Mouse (Mus musculus): ENCODE measurements at regions not wholly inside any gene's neighbourhood (a gene's known extent, or its start where the extent isn't known, plus 50 kb on each side); places are given as distances from the start of the nearest gene placed in this dataset.

DNA sequence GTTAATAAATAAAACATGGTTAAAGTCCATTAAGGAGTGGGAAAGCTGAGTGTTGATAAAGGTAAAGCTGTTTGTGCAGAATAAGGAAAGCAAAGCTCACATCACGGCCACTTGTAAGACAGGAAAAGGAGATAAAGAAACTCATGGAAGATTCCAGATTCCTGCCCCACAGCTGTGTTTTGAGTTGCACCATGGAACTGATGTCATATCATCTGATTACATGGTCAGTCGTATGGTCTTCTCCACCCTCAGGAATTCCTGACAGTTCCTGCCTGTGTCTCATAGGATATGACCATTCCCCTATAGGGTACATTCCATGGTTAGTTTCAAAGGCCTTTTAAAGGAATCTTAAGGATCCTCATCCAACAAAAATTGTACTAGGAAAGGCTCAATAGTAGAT is 120.6 kb upstream of the Cited2 start:
- WGBS: 57% methylated on average over 2 of the region's 2 CpGs
- no peaks in the 10 kb centered on the region for H3K9me3 ChIP-seq

DNA sequence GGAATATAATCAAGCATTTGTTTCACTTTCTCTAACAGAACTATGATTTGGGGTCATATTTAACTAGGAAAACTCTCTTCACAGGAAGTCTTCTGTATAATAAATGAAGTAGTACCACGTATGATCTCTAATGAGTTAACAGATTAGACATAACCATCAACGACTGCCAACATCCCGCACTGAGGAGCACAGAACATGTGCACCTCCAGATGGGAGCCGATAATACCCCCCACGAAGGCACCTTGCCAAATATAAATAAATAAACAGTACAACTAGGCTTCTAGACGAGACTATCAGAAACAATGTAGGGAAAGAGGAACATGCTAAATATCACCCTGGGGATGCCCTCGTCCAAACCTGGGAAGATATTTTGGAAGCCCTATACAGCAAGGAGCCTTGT is 114.8 kb upstream of the Cited2 start:
- Histone ChIP-seq H3K4me1 (no peaks in the 10 kb centered on the region), H3K4me3 (no peak overlapping the region), H3K27me3 (no peaks in the 10 kb centered on the region), H3K9ac (no peak overlapping the region), H3K36me3 (no peaks in the 10 kb centered on the region), H3K9me3 (no peaks in the 10 kb centered on the region), H3K4me2 (no peak overlapping the region), H3K27ac (no peak overlapping the region)
- WGBS: 81% methylated on average over 7 of the region's 7 CpGs
- ATAC-seq (ENCODE audit: insufficient number of reproducible peaks, insufficient read depth, low FRiP score, low TSS enrichment, low read depth): no peak

More for the DNA sequence above, 120.6 kb upstream of the Cited2 start:
- Histone ChIP-seq H3K4me1 (no peaks in the 10 kb centered on the region), H3K27ac (no peak overlapping the region), H3K9ac (no peak overlapping the region), H3K4me2 (no peak overlapping the region), H3K36me3 (no peaks in the 10 kb centered on the region), H3K4me3 (no peak overlapping the region), H3K27me3 (no peaks in the 10 kb centered on the region)
- ATAC-seq (ENCODE audit: insufficient number of reproducible peaks, insufficient read depth, low FRiP score, low TSS enrichment, low read depth): no peak

DNA sequence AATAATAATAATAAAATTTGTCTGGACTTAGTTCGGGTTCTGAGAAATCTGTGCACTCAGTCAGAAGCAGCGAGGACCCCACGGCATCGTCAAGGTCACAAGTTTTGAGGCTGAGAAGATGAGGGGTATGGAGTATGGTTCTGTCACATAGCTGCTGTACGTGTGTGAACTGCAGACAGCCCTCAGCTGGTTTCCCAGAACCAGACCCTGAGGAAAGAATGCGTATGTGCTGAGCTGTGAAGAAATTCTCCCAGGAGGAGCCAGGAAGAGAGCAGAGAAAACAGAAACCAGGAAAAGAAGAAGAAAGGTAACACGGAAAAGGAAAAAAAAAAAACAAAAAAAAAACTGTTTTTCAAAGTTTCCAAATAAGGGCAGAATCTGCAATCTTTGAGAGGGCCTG is 112.4 kb upstream of the Cited2 start:
- no peak overlapping the region for H3K4me3 ChIP-seq

DNA sequence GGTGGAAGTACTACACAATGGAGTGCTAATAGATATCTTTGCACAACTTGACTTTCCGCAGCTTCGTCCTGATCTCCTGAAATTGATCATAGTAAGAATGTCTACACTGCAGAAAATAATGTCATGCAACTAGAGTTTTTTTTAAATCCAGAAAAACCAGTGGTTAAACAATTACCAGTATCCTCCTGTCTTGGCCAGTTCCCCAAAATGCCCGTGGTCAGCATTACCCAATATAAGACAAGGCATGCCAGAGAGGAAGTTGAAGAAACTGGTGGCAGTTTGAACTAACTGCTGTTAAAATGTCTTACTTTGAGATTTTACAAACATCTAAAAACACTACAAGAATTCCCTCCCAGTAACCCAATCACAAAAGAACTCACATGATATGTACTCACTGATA is 109.7 kb upstream of the Cited2 start:
- Histone ChIP-seq H3K4me3 (no peak overlapping the region), H3K4me2 (no peak overlapping the region), H3K27ac (no peak overlapping the region), H3K9ac (no peak overlapping the region), H3K27me3 (no peaks in the 10 kb centered on the region), H3K9me3 (no peaks in the 10 kb centered on the region), H3K4me1 (no peaks in the 10 kb centered on the region), H3K36me3 (no peaks in the 10 kb centered on the region)
- WGBS: 87% methylated on average over 3 of the region's 3 CpGs
- no peak for ATAC-seq (ENCODE audit: insufficient number of reproducible peaks, insufficient read depth, low FRiP score, low TSS enrichment, low read depth)

More for the DNA sequence above, 112.4 kb upstream of the Cited2 start:
- Histone ChIP-seq H3K9ac (no peak overlapping the region), H3K27ac (no peak overlapping the region), H3K9me3 (no peaks in the 10 kb centered on the region), H3K36me3 (no peaks in the 10 kb centered on the region), H3K27me3 (no peaks in the 10 kb centered on the region), H3K4me2 (no peak overlapping the region), H3K4me1 (no peaks in the 10 kb centered on the region)
- 73% methylated on average over 7 of the region's 7 CpGs for WGBS
- ATAC-seq (ENCODE audit: insufficient number of reproducible peaks, insufficient read depth, low FRiP score, low TSS enrichment, low read depth): no peak

DNA sequence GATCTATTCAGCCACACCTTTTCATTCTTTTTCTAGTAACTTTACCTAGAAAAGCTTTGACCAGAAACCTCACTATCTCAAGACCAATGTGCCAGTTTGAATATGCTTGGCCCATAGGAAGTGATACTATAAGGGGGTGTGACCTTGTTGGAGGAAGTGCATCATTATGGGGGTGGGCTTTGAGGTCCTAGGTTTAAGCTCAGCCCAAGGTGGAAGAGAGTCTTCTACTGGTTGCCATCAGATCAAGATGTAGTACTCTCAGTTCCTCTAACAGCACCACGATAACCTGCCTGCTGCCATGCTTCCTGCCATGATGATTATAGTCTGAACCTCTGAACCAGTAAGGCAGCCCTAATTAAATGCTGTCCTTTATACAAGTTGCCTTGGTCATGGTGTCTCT is 105.0 kb upstream of the Cited2 start:
- no peaks in the 10 kb centered on the region for H3K27me3 ChIP-seq
- no peak overlapping the region for H3K27ac ChIP-seq
- H3K4me2 ChIP-seq: no peak overlapping the region
- H3K4me3 ChIP-seq: no peak overlapping the region
- no peak overlapping the region for H3K9ac ChIP-seq
- no peaks in the 10 kb centered on the region for H3K36me3 ChIP-seq
- WGBS: 89% methylated on average over 1 of the region's 1 CpGs
- no peaks in the 10 kb centered on the region for H3K9me3 ChIP-seq
- H3K4me1 ChIP-seq: no peaks in the 10 kb centered on the region
- no peak for ATAC-seq (ENCODE audit: insufficient number of reproducible peaks, insufficient read depth, low FRiP score, low TSS enrichment, low read depth)

DNA sequence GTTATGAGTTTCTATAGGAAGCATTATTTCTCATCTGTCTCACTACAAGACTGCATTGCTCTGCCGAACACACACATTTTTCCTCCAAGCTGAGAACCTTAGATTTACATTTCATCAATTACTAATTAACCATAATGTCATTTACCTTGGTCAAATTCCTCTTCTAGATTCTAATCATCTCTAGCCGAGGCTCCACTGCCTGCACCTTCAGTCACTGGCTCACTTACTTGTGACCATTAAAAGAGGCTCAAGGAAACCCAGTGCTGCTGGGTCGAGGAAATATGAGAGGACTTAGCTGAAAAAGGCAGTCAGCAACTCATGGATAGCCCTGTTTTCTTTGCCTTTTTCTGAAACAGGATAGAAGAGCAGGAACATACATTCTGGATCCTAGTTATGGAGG is 103.4 kb upstream of the Cited2 start:
- WGBS: 46% methylated on average over 3 of the region's 3 CpGs
- no peak overlapping the region for H3K27ac ChIP-seq
- H3K4me3 ChIP-seq: no peak overlapping the region
- H3K9ac ChIP-seq: no peak overlapping the region
- no peaks in the 10 kb centered on the region for H3K36me3 ChIP-seq
- no peaks in the 10 kb centered on the region for H3K27me3 ChIP-seq
- no peaks in the 10 kb centered on the region for H3K4me1 ChIP-seq
- ATAC-seq (ENCODE audit: insufficient number of reproducible peaks, insufficient read depth, low FRiP score, low TSS enrichment, low read depth): no peak
- H3K9me3 ChIP-seq: no peaks in the 10 kb centered on the region
- no peak overlapping the region for H3K4me2 ChIP-seq

DNA sequence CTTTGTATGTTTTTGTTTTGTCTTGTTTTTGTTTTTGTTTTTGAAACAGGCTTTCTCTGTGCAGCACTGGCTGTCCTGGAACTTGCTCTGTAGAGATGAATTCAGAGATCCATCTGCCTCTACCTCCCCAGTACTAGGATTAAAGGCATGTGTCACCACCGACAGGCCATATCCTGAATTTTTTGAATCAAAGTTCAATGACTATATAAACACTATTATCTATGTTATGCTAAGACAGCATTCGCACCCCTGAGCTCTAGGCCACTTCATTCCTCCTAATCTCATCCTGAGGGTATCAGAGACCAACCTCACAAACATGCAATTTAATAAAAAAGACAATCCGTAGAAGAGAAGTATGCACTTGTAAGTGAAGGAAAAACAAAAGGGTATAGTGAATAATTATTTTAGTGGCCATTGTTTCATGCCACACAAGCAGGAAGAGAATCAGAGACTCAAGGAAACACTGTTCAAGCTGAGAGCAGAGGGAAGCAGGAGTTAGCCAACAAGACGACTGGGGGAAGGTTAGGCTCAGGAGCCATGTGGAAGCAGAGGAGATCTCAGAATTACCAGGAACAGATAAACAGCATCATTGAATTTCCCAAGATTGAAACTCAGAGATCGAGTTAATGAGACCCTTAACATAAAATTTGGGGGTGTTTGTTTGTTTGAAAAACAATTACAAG is 101.2 kb upstream of the Cited2 start:
- Histone ChIP-seq H3K27ac (no peak overlapping the region), H3K9ac (no peak overlapping the region), H3K4me2 (no peak overlapping the region), H3K9me3 (no peaks in the 10 kb centered on the region), H3K4me3 (no peak overlapping the region), H3K27me3 (no peaks in the 10 kb centered on the region), H3K36me3 (no peaks in the 10 kb centered on the region), H3K4me1 (no peaks in the 10 kb centered on the region)
- no peak for ATAC-seq (ENCODE audit: insufficient number of reproducible peaks, insufficient read depth, low FRiP score, low TSS enrichment, low read depth)
- 69% methylated on average over 5 of the region's 5 CpGs for WGBS

DNA sequence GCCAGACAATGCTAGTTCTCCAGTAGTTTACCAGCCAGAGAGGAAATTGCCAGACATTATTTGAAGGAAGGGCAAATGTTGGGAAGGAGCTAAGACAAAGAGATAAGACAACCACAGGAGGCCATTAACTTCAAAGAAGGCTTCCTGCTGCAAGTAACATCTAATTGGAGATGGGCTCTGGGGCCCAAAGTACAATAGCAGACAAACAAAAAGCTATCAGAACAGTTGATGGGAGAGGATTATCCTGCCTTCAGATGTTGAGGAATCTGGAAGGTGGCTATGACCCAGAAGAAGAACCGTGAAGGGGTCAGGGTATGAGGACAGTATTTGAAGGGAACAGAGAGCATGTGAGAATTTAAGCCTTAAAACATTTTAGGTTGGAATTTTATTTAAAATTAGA is 100.2 kb upstream of the Cited2 start:
- Histone ChIP-seq H3K9ac (no peak overlapping the region), H3K4me3 (no peak overlapping the region), H3K27ac (no peak overlapping the region), H3K9me3 (no peaks in the 10 kb centered on the region), H3K36me3 (no peaks in the 10 kb centered on the region), H3K4me1 (no peaks in the 10 kb centered on the region), H3K4me2 (no peak overlapping the region), H3K27me3 (no peaks in the 10 kb centered on the region)
- whole genome bisulfite sequencing: 33% methylated on average over 1 of the region's 1 CpGs
- ATAC-seq (ENCODE audit: insufficient number of reproducible peaks, insufficient read depth, low FRiP score, low TSS enrichment, low read depth): no peak

DNA sequence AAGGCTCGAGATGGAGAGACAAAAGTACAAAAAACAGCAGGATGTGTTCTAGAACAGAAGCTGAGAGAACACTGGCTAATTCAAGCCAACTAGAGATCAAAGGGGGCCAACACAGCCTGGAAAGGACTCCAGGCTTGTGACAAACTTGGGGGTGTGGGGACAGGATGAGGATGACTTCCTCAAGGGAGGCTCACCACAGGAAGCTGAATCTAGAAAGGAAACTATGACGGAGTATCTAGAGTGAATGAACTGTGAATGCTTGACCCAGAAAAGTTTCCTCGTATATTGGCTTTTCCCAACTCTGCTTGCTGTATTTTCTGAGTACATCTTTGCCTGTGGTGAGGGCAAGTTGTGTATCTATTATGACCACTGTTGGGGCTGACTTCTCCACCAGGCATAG is 93.3 kb upstream of the Cited2 start:
- H3K9ac ChIP-seq: no peak overlapping the region
- no peak for ATAC-seq (ENCODE audit: insufficient number of reproducible peaks, insufficient read depth, low FRiP score, low TSS enrichment, low read depth)
- peaks cover 17% of the 10 kb centered on the region for H3K4me1 ChIP-seq
- H3K4me3 ChIP-seq: no peak overlapping the region
- WGBS: 72% methylated on average over 3 of the region's 3 CpGs
- no peaks in the 10 kb centered on the region for H3K36me3 ChIP-seq
- no peak overlapping the region for H3K27ac ChIP-seq
- H3K4me2 ChIP-seq: no peak overlapping the region
- no peaks in the 10 kb centered on the region for H3K27me3 ChIP-seq
- no peaks in the 10 kb centered on the region for H3K9me3 ChIP-seq

DNA sequence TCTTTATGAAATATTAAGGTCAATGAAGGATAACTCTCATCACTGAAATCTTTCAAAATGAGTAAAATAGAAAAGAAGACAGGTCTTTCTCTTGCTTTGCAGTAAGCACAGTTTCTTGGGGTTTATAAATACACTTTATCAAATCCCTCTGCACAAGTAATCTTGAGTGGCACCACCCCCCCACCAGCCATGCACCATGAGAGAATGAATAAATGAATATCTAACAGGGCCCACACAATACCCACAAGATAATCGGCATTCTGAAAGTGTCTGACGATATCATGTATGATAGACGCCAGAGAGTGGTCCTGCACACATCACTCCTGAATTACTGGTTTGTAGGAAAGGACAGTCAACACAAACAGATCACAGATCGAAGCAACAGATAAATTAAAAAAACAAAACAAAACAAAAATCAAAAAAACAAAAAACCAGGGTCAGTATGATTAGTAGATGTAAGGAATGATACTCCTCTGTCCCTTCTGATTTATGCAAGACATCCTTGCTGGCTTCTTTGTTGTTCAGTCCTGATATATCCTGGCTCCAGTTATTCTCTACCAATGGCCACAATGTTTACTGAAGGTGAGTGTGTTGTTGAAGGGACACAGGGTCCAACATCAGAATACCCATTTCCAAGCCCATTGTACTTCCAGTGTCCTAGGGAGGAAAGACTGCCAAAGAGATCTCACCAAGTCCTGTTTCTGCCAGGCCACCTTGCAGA is 92.0 kb upstream of the Cited2 start:
- no peaks in the 10 kb centered on the region for H3K9me3 ChIP-seq
- no peaks in the 10 kb centered on the region for H3K36me3 ChIP-seq
- WGBS: 90% methylated on average over 4 of the region's 4 CpGs
- H3K9ac ChIP-seq: no peak overlapping the region
- ATAC-seq (ENCODE audit: insufficient number of reproducible peaks, insufficient read depth, low FRiP score, low TSS enrichment, low read depth): no peak
- peaks cover 17% of the 10 kb centered on the region for H3K4me1 ChIP-seq
- H3K27ac ChIP-seq: no peak overlapping the region
- H3K4me2 ChIP-seq: no peak overlapping the region
- no peaks in the 10 kb centered on the region for H3K27me3 ChIP-seq
- no peak overlapping the region for H3K4me3 ChIP-seq

DNA sequence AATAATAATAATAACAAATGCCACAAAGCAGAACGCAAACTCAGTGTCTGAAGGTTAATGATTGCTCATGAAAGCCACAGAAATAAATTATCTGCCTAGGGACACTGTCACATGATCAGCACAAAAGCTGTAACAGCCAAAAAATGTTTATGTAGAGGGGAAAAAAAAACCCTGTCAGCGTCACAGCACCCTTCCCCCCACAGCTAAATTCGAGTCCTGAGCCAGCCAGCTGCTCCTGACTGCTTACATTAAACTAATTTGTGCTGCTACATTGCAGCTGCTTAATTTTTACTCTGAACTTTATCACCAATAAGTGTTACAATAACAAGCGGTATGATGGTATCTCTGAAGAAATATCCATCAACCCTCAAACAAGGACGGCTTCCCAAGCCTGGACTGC is 91.2 kb upstream of the Cited2 start:
- Histone ChIP-seq H3K4me3 (no peak overlapping the region), H3K36me3 (no peaks in the 10 kb centered on the region), H3K27ac (no peak overlapping the region), H3K27me3 (no peaks in the 10 kb centered on the region), H3K4me1 (peaks cover 17% of the 10 kb centered on the region), H3K4me2 (peak overlapping the region; percentile 34), H3K9ac (no peak overlapping the region), H3K9me3 (no peaks in the 10 kb centered on the region)
- ATAC-seq (ENCODE audit: insufficient number of reproducible peaks, insufficient read depth, low FRiP score, low TSS enrichment, low read depth): no peak
- 25% methylated on average over 5 of the region's 5 CpGs for WGBS

DNA sequence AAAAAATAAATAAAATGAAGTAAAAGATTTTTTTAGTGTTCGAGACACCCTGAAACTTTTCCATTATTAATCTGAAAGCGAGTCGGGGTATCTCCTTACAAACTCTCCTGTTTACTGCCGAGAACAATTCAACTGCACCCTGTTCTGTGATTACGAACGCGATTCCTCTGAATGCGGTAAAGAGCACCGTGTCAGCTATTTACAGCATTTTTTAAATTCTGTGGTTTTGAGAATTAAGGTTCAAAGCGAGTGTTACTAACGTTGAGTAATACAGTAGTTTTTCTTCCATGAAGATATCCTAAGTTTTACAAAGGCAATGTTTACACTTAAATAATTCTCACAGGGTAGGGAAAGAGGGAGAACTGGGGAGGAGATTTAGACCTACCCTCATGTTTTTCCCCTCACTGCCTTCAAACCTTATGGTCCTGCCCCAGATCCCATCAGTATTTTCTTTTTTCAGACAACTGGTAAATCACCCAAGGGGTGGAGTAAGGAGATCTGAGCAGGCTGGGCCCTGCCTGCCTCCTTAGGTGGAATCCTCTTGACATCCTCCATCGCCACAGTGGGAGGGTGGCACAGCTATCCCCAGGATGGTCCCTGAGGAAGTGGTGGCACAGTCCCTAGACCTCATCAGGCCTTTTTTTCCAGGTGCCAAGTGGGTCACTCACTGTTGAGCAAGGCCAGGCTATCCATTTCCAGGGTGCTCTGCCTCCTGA is 89.9 kb upstream of the Cited2 start:
- no peaks in the 10 kb centered on the region for H3K27me3 ChIP-seq
- 42% methylated on average over 12 of the region's 12 CpGs for WGBS
- no peak for ATAC-seq (ENCODE audit: insufficient number of reproducible peaks, insufficient read depth, low FRiP score, low TSS enrichment, low read depth)
- H3K36me3 ChIP-seq: no peaks in the 10 kb centered on the region
- no peak overlapping the region for H3K9ac ChIP-seq
- H3K4me1 ChIP-seq: peaks cover 17% of the 10 kb centered on the region
- H3K27ac ChIP-seq: peak overlapping the region; percentile 28; the same call in 1 of the 2 replicates
- no peak overlapping the region for H3K4me2 ChIP-seq
- no peak overlapping the region for H3K4me3 ChIP-seq
- no peaks in the 10 kb centered on the region for H3K9me3 ChIP-seq

All from embryonic facial prominence, embryonic 13.5 days (tissue).